Mouse (Mus musculus): ENCODE data around the gene Mapt. TPM values are rescaled to one million over a fixed set of nuclear protein-coding genes. Genes with fewer than 3 reads are reported as not detected.

Gene Mapt
- total RNA-seq, 2 experiments from 2014 or later = 50.9 to 69.5 TPM

DNA sequence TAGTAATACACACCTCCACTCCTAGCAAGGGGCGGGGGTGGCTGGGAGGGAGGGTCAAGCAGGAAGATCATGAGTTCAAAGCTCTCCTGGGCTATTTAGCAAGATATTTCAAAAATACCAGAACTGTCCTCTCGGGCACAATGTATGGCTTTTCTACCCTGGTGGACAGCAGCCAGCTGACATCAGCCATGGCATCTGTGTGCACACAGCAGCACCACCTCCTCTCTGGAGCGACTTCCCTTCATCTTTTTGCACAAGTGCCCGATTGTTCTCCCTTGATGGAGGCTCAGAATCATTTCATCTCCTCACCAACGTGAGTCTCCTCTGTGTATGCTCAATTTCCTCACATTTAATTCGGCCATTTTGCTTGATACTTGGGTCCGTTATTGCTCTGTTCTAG, 44.6 kb downstream of the Mapt start:
- DNase-seq = no peak

DNA sequence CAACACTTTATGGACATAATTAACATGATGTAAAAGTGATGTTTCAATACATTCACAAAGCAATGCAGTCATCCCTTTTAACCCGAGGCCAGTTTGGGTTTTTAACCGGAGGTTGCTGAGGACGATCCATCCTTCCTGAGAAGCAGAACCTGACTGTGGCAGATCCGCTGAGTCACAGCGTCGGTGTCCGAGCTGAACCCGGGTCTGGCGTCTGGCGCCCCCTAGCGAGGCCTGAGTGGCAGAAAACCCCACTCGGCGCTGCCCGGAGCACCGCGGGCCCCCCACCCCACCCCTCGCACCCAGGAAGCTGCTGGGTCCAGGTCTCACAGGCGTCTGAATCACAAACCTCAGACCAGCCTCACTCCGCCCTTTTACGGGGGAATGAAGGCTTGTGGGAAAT, 47.0 kb downstream of the Mapt start:
- DNase-seq = peak; percentile 89

DNA sequence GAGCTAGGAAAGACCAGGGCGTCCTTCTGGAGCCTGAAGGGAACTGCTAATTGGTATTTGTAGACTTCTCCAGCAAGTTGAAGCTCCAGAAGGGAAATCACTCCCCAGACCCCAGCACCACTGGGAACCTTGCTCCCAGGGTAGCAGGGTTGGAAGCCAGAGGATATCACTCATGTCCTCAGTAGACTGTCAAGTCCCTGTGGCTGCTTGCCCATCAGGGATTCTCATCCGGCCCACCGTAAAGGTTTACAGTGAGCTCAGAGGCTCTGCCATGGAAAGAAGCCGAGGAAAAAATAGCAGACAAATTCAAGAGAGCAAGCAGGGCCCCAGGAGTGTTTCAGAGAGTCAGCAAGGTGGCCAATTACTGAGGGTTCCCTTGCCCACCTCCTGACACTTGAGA, 47.9 kb downstream of the Mapt start:
- DNase-seq = no peak

DNA sequence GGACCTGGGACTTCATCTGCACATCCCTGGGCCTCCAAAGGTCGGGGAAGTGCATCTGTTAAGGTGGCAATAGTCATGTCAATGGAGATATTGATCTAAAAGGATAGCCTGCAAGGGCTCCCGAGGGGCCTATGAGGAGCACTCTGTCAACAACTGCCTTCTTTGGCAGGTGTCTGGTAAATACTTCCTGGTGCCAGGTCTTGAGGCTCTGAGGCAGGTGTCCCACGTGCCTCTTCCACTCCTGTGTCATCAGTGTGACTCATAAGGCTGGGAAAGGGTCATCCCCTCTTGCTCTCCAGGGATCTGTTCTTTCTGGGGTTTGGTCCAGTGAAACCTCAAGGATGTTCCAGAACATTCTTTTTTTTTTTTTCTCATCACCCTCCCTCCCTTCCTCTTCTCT, 48.3 kb downstream of the Mapt start:
- no peak for DNase-seq

DNA sequence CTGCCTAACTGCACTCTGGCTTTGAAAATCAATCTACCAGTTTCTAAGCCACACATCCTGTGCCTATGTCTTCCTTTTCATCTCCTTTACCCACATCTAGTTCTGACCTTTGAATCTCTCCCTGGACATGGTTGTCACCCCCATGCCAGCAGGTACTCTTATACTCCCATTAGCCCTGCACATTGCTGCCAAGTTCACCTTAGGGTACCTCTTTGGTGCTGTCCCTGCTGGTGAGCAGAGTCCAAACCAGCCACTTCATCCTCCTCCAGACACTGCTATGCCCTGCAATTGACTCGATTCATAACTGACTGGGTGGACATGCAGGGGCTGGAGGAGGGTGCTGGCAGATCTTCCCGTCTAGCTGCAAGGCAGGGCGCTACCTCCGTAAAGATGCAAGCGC, 50.3 kb downstream of the Mapt start:
- no peak for DNase-seq

DNA sequence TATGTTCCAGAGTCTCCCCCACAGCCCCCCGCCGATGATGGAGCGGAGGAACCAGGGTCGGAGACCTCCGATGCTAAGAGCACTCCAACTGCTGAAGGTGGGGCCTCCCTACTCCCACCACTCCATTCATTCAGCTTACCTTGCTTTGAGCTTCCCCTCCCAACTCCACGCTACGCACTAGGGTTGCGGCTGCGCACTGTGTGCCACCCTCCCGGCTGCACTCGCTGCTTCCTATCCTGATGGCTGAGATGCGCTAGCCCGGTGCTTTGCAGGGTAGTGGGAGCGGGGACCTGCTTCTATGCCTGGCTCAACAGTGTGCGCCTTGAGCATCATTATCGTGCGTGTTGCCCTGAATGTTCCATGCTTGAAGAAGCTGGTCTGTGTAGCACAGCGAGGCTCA, 55.9 kb downstream of the Mapt start:
- DNase-seq = no peak

DNA sequence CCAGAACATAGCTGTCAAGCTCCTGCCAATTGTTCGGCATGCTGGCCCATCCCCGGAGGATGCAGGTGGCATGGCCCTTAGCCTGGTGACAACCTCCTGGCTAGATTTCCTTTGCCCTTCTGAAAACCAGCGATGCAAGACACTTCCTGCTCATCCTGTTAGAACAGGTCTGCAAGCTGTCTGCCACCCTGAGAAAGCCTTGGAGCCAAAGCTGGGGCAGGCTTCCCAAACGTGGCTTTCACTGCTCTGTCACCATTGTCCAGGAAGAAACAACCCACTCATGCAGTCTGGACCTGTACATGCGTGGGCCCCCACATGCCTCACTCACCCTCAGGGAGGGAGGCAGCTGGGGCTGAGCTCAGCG, 57.6 kb downstream of the Mapt start:
- DNase-seq = no peak

DNA sequence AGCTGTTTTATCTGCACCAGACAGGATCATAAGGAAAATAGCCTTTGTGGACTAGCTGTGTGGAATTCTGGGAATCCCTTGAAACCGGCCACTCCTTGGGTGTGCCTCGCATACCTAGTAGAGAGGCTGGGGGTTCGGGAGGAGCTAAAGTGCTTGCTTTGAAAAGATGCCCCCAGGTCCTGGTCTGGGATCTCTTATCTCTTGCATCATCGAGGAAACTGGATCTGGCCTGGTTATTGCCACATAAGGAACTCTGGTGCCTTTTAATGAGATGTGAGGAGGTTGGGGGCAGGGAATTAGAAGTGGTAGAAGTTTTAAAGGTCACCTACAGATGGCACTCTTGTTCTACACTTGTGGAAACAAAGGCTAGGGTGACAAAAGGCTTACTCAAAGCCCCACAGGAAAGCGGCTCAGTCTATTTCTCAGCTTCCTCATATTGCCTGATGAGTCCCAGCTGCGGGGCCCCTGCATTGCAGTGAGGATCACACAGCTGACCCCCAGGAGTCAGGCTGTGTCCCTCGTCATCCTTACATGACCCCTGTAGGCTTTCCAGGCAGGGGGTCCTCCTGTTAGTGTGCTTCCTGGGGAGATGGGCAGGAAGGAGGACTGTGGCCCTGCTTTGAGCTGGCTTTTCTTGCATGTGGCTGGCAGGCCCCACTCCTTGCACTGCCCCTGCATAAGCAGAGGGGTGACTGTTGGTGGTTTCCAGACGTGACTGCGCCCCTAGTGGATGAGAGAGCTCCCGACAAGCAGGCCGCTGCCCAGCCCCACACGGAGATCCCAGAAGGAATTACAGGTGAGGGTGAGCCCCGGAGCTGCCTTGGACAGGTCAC, 58.2 kb downstream of the Mapt start:
- DNase-seq = peak; percentile 73

DNA sequence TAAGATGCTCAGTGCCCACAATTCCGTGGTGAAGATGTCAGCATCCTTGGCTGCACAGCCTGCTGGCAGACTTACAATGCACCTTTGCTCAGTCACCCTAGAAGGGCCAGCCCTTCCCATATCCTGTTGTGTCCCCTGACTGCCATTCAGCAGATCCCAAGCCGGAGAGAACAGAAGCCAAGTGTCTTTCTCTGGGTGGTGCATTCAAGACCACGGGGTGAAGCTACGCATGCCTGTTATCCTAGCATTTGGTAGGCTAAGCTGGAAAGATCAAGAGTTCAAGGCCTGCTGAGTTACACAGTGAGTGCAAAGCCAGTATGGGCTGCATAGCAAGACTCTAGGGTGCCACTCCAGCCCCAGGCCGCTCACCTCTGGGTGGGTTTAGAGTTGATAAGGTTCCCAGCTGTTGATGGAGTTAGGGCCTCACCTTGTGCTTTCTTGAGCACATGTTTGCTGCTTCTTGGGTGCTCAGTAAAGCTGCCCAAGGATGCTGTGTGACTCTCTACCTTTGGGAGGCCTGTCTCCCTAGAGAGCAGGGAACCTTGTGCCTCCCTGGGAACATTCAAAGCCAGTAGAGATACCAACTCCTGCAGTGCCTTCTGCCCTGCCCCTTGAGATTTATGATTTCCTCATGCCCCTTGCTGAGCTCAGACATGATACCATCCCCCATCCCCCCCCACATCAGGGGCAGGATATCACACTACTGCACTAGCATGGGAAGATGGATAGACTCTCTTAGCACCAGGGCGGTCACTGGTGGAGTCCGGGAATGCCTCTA, 61.4 kb downstream of the Mapt start:
- no peak for DNase-seq

DNA sequence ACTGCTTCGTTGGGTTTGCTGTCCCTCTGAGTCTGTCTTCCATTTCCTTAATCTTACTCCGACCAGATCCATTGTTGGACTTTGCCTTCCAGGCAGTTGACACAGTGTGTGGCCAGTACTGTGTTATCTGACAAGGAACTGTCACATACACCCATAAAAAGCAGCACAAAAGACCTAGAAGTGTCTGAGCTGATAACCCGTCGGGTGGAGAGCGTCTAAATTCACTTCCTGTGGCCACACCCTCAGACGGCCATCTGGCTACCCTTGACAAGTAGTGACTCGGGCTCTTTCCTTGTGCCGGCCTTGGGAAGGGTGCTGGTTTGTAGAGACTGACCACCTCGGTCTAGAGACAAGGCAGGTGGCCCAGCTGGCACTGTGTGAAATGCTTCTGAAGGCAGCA, 62.1 kb downstream of the Mapt start:
- DNase-seq = no peak

DNA sequence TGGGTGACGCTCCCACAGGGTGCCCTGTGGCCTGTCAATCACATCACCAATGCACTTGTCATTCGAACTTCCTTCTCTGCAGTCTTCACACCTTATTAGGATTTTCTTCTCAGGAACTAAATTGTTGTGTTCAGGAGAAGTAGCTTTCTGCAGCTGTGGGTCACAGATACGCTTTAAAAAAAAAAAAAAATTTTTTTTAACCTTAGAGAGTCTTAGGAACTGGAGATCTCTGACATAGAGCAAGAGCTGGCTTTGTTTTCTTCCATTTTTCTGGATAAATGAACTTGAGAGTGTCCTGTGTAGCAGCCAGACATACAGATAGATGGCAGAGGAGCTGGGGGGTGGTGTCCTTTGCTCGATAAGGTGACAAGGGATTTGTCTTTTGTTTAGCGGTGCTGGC, 64.0 kb downstream of the Mapt start:
- DNase-seq = no peak

DNA sequence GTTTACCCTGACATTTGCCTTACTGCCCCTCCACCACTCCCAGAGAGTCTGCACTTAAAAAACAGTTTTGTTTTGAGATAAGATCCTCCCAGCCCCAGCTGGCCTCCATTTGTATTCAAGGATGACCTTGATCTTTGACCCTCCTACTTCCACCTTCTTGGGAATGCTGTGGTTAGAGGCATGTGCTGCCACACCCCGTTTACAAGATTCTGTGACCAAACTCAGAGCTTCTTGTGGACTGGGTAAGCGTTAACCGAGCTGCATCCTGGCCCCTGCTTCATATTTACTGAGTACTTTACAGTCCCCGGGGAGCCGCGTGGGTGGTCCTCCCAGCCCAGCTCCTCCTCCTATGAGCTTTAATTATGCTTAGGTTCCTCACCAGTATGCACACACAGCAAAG, 64.5 kb downstream of the Mapt start:
- no peak for DNase-seq

DNA sequence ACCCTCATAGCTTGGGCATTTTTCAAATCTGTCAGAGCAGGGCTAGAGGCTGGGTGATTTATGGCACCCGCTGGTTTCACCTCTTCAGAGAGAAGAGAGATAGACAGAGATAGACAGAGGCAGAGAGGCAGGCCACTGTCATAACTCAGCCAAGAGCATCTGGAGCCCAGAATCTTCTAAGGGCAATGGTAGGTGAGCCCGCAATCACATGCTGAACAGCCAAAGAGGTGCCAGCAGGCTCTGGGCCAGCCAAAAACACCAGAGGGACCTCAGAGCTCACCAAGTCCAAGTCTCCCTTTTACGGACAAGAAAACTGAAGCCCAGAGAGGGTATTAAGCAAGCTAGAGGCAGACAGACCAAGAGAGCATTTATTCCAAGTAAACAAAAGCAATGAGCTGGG, 66.5 kb downstream of the Mapt start:
- DNase-seq = peak; percentile 72

DNA sequence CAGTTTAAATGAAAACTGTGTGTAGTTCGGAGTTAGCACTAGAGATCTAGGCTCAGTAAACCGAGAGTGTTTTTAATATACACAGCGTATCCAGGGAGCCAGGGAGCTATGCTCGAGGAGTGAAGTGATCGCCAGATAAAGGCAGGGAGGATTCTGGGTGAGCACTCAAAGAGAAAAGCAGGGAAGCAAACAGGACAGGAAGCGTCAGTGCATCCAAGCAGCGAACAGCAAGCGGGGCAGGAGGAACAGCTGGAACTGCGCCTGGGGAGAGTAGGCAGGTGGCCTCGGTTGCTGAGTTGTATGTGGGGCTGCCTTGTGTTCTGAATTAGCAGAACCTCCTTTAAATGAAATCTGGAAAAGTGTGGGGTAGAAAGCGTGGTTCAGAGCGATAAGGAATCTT, 71.4 kb downstream of the Mapt start:
- no peak for DNase-seq

DNA sequence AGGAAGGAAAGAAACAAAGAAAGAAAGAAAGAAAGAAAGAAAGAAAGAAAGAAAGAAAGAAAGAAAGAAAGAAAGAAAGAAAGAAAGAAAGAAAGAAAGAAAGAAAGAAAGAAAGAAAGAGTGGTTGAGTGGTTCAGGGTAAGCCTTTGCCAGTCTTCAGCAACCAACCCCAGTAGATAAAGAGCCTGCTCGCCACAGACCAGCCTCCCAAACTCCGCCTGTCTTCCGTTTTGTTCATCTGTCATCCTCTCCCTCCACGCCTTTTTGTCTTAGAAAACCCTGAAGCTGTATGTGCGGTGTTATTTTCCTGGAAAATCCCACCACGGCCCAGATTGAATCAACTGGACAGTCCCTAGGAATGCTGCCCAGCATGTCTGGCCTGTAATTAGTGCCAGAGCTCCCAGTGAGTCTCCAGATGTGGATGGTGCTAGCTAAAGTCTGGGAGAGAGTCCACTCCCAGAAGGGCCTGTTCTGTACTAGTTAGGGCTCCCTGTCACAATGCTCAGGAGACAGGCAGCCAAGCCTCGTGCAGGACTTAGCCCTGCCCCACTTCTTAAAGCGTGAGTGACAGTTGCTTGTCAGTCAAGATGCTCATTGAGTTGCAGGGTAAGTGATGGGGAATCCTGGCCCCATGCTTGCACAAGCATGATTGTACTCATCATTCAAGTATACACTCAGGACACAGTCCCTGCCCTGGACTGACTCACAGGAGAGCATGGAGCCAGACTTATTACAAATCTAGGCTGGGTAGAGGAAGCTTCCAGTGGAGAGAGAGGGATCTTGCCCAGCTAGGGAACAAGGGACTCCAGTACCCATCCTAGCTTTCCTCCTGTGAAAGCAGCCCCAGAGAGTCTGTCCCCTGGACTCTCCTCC, 72.1 kb downstream of the Mapt start:
- no peak for DNase-seq

DNA sequence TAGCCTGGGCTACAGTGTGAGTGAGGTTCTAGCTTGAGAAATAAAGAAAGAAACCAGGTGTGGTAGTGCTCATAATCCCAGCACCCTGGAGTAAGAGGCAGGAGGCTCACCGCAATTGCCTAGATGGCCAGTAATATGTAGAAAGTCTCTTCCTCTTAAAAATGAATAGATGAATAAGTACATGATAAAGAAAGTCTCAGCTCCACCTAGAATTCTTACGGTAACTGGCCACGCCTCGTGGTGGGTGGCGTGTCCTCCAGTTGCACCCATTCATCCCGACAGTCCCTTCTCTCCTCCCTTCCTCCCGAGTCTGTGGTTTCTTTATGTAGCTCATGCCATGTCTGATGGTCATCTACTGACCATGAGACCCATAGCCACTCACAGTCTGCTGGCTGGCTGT, 74.5 kb downstream of the Mapt start:
- DNase-seq = no peak

DNA sequence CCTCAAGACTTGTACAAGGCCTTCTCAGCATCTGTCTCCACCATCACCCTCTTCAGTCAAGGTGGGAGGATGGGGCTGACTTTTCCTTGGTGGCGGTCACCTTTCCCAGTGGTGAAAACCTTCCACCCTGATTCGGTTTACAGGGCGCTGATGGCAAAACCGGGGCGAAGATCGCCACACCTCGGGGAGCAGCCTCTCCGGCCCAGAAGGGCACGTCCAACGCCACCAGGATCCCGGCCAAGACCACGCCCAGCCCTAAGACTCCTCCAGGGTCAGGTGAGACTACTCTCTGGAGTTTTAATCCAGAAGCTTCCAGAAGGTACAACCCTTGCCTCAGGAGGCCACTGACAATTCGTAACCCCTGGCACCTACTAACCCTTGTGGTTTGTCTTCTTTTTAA, 75.3 kb downstream of the Mapt start:
- peak; percentile 47 for DNase-seq

DNA sequence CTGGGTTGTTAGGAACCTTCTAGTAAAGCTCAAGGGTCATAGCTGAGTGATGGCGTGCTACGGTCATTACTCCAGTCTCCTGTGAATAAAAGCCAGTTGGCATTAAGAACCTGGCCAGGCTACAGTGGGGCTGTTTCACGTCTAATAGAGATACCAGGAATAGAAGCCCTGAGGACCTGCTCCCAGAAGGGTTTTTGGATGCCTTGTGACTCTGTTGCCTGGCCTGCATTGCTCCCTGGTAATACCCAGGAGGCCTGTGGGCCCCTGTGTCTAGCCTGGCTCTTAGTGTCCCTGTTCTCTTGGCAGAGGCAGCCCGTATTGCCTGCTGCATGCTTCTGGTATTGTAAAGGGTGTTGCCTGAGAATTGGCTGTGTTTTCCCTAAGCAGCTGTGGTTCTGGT, 75.9 kb downstream of the Mapt start:
- peak; percentile 60 for DNase-seq

DNA sequence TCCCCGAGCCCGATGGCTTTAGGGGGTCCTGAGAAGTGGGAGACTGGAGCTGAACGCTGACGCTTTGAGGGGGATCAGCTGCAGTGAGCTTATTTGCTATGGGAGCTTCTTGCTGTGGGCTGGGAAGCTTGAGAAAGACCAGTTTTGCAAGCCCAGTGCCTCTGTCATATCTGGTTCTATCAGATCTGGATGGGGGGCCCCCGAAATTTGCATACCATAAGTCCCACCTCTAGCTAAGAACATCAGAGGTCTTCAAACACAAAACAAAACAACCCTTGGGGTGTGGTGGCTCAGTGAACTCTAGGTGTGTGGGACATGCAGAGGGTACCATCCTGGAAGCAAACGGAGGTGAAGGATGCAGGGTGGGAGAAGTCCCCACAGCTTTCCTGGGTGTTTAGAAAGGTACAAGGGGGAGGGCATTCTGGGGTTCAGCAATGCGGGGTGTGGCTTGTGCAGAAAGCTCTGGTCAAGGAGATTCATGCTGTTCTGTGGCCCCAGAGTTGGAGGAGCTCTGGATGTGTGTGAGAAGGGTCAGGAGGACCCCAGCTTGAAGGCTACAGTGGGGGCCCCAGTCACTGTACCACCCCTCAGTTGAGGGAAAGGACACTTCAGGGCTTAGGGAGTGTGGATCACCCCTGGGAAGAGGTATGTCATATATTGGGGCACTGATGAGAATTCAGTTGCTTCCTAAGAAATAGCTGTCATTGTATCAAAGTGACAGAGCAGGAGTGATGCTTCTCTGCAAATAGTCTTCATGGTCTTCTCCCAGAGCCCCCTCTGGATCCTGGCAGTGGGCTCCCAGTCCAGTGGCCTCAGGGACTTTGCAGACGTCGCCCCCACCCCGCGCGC, 78.4 kb downstream of the Mapt start:
- DNase-seq = no peak

DNA sequence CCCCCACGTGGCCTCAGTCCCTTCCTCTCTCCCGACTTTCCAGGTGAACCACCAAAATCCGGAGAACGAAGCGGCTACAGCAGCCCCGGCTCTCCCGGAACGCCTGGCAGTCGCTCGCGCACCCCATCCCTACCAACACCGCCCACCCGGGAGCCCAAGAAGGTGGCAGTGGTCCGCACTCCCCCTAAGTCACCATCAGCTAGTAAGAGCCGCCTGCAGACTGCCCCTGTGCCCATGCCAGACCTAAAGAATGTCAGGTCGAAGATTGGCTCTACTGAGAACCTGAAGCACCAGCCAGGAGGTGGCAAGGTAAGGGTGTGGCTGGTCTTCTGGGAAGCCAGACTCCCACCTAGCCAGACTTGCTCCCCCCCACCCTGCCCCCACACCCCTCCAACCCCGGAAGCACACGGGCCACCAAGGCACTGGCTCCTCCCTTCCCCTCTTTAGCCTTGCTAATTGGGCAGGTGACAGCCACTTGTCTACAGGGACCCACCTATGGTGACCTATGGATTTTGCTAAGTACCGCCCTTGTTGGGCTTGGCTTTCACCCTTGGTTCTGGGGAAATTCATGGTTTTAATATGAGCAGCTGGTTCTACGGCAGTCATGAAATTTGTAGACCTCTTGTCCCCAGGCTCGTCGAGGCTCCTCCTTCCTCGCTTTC, 79.2 kb downstream of the Mapt start:
- no peak for DNase-seq

DNA sequence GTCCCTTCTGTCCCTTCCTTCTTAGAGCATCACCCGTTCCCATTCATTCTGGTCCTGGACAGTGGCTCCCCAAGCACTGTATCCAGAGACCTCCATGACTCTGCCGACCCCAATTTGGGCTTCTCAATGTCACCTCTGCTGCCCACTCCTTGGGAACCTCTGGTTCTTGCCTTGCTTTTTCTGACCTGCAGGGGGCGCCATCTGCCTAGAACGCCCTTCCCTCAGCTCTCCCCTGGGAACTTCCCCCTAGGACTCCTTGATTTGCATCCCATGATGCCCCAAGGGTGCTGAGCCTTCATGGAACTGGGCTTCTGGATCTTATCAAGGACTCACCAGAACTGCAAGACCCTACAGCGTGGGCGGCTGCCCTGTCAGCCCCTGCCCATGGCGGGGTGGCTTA, 80.5 kb downstream of the Mapt start:
- no peak for DNase-seq

Data from adrenal gland, postnatal 10 days (tissue).